Mouse (Mus musculus) CD4-positive, CD25-positive, alpha-beta regulatory T cell, adult 4 months (primary cell): Measurements from ENCODE around the gene Bpifb3. TPM values are rescaled to one million over a fixed set of nuclear protein-coding genes. Genes with fewer than 3 reads are reported as not detected.

Experiments used
- ATAC-seq: one replicate; pipeline ENCODE4 v1.8.0; 2017
- polyA plus RNA-seq, 2 experiments: library from polyadenylated mRNA; unstranded; fragments of 100-300 nt; shearing (Covaris generic); gene quantifications; one replicate each; pipeline ENCODE4 v1.2.1; 2017

Gene Bpifb3
- not detected for polyA plus RNA-seq

DNA sequence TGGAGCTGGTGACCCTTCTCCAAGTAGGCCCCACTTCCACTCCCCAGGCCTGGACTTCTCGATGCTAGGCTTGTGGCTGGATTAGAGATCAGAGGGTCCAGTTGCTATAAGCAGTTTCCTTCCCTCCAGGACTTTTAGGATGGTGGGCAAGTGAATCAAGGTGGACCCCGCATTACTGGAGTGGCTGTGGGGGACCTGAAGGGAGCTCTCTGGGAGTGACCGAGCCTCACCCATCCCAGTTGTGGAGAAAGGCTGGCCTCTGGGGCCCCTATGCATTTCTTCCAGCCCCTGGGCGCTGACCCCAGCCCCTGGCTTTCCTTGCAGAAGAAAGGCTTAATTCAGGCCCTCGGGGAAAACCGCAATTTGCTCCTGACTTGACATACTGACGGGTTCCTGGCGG, at the start of gene Bpifb3:
TSS of gene Bpifb3 (plus strand) at position 301 of the 400 bp plus-strand sequence.
- no peak for ATAC-seq

DNA sequence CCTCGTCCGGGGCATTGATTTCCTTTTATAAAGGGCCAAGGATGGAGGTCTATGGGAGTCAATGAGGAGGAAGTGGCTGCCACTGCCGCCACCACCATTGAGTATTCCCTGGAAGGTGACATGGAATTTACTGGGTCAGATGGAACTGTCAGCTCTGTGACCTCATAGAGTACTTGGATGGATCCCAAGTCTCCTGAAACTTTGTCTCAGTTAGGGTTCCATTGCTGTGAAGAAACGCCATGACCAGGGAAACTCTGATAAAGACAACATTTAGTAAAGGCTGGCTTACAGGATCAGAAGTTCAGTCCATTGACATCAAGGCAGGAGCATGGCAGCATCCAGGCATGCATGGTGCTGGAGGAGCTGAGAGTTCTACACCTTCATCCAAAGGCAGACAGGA, 47.0 kb upstream of the Bpifb3 start, which contains the start of gene Sun5:
TSS of gene Sun5 (minus strand) at position 101 of the 400 bp plus-strand sequence.
- ATAC-seq, result no peak

DNA sequence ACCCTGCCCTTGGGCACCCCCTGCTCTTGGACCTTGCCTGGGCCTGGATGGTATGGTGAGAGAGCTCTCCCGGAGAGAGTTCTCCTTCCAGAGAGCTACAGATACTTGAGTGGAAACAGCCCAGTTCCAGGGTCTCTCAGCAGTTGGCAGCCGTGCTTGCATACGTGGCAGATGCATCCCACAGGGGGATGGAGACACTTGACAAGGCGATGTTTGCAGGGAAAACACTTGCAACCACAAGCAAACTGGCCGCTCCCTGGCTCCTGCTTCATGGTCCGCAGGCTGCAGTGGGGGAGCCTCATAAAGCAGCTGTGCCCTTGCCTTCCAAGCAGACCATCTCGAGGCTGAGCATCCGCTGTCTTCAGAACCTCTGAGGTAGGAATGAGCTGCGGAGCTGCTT, 43.3 kb upstream of the Bpifb3 start, which contains the start of gene Bpifb2:
TSS of gene Bpifb2 (plus strand) at position 301 of the 400 bp plus-strand sequence.
- ATAC-seq, result no peak

DNA sequence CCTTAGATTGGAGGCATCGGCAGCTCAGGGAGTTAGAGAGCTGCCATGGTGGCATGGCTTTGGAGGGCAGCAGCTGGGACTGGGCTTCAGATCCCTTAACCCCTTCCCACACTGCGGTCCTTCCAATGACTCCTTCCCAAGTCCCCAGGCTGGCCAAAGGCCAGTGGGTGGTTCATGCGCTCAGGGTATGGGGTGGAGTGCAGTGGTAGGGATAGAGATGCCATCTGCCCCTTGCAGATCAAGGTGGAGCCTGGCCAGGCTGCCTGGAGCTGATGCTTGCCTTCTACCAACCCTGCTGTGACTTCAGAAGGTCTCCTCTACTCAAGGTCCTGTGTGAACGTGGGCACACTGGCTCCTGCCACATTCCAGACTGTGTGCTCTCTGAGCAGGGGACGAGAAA, 18.9 kb upstream of the Bpifb3 start:
- no peak for ATAC-seq

DNA sequence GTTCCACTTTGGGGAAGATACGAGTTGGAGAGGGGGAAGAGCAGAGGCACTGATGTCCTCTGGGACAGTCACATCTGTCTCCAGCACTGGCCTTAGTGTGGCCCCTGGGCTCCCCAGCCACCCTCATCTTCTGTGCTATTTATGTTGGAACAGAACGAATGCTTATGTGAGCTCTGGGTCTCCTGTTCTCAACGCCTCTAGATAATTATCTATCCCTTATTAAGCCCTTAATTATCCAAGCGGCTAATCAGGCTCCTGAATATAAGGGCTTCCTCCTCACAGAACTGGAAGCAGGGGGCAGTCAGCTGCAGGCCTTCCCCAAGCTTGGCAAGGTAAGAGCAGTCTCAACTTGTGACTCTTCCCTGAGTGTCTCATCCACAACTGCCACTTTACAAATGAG, 17.9 kb upstream of the Bpifb3 start, which contains the start of gene Bpifb6:
TSS of gene Bpifb6 (plus strand) at position 301 of the 400 bp plus-strand sequence.
- ATAC-seq, result no peak

DNA sequence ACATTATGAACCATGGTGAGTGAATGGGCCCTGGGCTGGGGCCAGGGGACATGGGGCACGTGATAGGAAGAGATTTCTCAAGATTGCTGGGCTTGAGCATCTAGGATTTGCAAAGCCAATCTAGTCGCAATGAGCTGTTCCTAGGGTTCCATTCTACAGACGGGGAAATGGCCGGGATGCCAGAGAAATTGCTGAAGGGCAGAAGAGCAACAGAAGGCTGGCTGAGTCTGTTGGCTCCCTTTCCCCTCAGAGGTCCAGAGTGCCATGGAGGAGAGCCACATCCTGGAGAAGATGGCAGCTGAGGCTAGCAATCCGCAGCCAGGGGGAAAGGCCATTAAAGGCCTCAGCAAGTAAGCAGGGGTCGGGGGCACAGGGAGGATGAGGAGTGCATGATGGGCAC, 15.3 kb upstream of the Bpifb3 start:
- ATAC-seq, result no peak

DNA sequence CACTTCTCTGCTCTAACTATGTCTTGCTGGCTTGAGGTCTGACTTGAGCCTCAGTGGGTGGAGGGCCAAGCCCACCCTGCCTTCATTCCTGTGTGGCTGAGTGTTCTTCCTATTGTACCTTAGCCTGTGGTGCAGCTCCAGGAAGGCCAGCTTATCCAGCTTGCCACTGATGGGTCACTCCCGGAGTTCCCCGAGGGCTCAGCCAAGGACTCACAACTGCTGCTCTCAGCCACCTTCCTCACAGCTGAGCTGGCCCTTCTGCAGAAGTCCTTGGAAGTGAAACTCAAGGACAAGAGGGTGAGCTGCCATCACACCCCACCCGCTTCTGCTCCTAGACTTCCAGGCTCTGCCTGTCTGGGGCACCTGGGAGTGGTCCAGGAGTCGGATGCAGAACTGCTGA, 11.4 kb upstream of the Bpifb3 start:
- ATAC-seq, result no peak

DNA sequence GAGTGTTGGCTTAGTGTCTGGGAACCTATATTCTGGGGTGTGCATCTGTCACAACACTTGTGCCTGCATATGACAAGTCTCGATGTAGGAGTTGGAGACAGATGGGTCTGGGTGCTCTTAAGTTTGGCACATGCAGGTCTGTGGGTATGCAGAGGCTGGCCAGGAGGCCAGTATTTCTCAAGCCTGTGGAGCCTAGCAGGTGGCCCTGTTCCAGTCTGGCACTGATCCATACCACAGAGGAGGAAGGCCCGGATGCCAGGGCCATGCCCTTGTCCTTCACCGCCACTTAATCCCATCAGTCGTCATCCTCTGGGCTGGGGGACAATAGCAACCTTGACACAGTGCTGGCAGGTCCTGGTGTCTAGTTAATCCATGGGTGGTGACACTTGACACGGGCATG, 3.9 kb upstream of the Bpifb3 start:
- ATAC-seq, result no peak

DNA sequence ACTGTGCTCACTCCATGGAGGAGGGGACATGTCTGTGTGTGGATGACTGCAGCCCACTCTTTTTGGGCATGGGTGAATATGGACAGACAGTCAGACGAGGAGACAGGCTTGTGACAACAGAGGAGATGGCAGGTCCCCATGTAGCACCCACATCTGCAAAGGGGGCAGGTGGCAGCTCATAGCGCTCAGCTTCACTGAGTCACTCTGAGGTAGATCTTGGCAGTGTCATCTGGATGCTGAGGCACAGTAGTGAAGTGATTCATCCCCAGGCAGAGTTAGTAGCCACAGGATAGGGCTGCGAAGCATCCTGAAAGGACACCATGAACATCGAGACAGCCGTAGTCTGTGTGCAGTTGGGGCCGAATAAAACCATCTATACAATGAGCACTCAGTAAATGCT, 3.2 kb downstream of the Bpifb3 start:
- no peak for ATAC-seq

DNA sequence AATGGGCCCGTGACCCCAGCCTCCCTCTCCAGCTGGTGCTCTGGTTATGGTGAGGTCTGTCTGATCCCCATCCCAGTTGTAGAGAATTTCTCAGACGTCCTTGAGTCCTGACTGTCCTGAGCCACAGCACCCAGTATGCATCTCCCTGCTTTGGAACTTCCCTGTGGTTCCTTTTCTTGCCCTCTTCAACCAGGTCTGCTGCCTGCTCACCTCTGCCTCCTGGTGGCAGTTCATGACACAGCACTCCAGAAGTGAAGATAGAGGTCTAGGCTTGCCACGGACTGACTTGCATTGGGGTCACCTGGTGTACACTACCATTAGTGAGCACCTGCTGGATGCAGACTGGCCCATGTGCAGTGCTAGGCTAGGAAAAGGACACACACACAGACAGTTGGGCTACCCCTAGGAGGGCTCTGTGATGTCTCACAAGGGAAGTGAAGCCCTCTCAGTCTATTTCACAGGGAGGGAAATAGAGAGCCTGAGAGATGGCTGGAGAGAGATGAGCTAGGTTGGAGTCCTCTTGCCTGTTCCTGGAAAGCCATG, 11.9 kb downstream of the Bpifb3 start:
- ATAC-seq, result no peak

DNA sequence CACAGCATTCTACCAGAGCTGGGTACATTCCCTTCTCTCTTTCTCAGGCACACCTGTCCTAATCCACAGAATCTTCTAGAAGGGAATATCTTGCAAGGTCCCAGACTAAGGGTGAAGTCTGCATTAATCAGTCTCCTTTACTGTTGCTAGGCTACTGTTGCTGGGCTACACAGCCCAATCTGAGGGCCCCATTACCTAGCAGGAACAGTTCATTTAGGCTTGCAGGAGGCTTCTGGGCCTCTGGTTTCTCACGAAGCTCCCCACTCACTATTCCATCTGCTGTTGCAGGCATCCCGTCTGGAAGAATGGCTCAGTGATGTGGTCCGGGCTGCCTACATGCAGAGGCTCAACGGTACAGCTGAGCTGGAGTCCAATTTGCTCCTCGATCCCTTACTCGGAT, 13.1 kb downstream of the Bpifb3 start:
- no peak for ATAC-seq

DNA sequence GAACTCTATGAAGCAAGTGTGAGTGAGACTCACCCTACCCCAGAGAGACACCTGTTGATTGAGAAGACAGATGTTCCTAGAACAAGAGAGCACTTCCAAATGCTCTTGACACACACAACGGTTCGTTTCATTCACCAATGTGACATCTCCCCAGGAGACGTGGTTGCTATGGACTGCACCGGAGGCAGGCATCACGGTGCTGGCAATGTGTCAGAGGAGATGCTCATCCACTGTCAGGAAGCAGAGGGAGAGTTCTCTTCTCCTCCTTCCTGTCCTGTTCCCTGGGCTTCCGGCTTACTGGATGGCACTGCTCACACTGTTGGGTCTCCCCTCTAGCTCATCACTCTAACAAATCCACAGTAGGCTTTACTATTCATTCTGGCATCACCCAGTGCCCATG, 15.3 kb downstream of the Bpifb3 start:
- no peak for ATAC-seq

DNA sequence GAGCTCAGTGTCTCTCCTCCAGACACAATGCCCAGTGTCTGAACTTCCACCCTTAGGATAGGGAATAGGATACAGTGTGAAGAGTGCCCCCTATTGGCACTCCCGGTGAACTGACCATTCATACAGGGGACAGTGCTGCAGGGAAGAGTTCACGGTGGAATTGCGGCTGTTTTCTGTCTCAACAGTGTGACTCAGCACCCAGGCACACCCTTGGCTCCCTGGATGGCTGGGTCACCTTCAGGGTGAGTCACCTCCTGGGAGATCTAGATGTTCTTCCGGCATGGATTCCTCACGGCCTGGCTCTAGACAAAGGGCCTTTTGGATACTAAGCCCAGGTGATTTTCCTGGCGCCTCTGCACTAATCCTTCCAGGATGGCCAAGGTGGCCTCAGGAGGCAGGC, 17.3 kb downstream of the Bpifb3 start:
- no peak for ATAC-seq

DNA sequence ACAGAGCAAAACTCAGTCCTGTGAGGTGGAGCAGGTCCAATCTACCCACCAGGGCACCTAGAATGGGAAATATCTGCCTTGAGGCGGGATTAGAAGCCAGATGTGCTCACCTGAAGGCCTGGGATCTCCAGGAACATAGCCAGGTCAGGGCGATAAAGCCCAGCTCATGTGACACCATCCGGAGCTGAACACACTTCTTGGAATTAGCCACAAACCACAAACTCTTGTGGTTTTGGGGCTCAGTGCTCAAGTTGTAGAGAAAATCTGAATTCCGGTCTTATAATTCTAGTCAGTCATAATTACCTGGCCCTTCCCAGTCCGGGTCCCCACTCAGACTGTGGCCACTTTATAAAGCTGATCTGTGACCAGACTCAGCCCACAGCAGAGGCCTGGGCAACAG, 19.8 kb downstream of the Bpifb3 start, which contains the start of gene Bpifb4:
TSS of gene Bpifb4 (plus strand) at position 370 of the 400 bp plus-strand sequence.
- no peak for ATAC-seq

DNA sequence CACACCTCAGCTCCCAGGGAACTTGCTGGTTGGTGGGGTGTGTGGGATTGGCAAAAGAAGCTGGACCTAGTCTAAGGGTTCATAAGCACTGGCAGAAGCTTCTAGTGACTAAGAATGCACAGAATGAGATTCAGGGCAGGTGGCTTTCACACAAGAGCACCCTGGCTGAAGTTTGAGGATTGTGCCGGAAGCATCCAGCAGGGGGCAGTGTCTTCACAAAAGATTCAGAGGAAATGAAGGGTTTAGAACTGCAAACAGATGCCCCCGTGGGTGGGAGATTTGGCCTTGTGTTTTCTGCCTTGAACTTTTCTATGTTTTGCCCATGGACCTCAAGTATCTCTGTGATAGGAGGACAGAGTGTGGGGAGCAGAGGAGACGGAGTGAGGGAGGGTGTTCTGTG, 25.5 kb downstream of the Bpifb3 start:
- no peak for ATAC-seq

DNA sequence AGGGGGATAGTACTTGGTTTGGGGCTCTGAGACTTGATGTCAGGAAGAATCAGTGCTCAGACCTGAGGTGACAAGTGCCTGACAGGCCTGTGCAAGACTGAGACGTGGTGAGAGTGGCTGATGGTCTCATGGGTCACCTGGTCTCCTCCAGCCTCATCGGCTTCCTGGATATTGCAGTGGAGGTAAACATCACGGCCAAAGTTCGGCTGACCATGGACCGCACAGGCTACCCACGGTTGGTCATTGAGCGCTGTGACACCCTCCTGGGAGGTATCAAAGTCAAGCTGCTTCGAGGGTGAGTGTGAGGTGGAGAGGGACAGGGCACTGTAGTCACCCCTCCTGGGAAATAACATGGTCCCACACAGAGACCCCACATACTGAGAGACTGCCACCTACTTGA, 26.5 kb downstream of the Bpifb3 start:
- no peak for ATAC-seq

DNA sequence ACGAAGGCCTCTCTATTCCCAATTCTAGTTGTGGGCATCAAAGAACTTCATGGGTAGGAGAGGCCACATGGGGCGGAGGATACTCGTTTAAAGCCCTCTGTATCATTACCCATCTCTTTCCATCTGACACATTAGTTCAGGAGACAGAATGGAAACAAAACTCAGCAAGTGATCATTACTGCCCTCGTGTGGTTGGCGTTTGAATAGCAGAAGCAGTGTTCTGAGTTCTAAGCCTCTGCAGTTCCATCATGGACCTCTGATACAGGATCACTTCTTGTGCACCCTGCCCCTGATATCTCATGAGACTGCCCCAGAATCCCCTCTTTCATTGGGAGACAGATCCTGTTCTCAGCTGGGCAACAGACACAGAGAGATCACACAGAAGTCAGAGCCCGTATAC, 34.9 kb downstream of the Bpifb3 start:
- peak; percentile 45 for ATAC-seq

DNA sequence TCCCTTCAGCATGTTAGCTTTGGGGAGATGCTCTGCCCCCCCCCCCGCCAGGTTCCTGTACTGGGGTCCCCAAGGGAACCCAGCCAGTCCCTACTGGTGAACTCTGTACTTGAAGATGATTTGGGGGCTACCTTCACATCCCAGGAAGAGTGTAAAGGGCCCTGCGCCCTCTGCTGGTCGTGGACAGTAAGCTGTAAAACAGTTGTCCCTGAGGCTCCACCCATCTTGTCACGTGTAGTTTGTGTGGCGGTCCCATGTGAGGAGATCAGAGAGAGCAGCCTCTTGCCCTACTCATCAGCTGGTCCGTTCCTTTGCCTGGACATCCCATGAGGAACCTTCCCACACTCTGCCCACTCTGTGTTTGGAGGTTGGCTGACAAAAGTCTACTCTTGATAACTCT, 35.8 kb downstream of the Bpifb3 start:
- no peak for ATAC-seq

DNA sequence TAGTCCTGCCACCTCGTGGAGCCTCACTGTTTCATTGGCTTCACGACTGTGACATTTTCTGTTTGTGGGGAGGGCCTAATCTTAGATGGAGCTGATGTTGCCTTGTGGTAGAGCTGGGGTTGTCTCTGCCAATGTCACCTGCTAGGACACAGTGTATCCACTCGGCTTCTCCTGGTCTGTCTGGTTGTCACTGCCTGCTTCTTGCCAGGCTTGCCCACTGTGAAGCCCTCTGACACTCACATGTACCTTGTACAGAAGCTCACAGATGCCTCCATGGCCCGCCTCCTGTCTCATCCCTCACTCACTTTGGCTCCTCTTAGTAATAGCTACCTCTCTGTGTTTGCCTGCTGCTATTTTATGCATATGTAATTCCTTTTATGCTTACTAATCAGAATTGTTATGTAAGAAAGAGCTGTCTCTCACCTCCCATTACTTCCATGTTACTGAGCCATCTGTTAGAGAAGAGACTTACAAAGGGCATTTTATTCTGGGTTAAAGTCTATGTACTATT, 44.8 kb downstream of the Bpifb3 start:
- no peak for ATAC-seq

DNA sequence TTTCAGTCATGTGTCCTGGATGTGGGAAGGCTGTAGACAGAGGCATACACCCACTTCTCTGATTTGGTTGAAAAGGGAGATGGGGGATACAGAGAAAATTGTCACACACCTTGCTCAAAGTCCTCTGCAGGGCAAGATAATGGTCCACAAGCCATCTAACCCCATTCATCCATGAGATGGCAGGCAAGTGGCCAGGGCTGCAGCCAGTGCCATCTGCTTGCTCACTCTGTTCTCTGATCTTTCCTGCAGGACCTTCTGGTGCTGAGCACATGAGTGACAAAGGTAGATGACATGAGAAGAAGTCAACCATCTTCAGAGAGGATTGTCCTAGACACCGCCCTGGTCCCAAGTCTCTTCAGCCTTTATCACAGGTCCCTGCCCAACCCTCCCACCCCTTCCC, 45.3 kb downstream of the Bpifb3 start:
- no peak for ATAC-seq

DNA sequence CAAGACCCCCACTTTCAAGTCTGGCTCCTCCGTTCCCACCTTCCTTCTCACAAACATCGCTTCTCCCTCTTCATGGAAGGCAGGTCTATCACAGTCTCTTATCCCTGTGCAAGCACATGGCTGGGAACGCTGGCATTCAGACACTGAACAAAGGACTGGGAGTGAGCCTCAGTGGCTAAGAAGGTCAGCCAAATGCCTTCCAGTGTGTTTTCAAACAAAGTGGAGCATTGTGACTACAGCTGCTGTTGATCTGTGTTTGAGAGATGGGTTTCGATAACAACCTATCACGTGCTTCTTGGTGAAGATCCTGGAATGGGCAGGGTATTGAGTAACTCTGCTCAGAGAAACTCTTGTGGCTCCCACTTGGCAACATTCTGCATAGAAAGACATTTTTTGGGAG, 52.2 kb downstream of the Bpifb3 start:
- ATAC-seq, result no peak

DNA sequence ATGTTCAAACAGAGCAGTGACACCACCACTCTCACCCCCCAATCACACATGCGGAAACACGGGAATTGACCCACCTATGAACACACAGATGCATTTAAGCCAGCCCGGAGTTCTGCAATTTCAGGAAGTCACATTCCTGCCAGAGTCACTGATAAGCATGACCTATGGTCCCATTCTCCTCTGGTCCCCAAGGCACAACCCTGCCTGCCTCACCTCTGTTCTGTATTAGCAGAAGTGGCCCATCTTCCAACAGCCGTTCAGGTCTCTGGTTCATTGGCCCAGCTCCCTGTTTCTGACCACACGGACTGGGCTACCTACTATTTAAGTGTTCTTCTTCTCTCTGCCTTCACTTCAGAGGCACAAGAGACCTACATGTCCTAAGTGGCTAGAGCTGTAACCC, 56.6 kb downstream of the Bpifb3 start, which contains the start of gene Bpifa6:
TSS of gene Bpifa6 (plus strand) at position 364 of the 400 bp plus-strand sequence.
- ATAC-seq, result no peak
